Mouse (Mus musculus) C2C12 (cell line): Measurements from ENCODE around the gene Uncx. TPM values are rescaled to one million over a fixed set of nuclear protein-coding genes. Genes with fewer than 3 reads are reported as not detected.

Source experiments
- H3K27me3 ChIP-seq: one replicate; pipeline ENCODE4 v1.6.1; 2011; ENCODE audit not compliant: control insufficient read depth, insufficient read depth, insufficient read length
- H3K36me3 ChIP-seq: one replicate; pipeline ENCODE4 v1.6.1; 2011; ENCODE audit not compliant: control insufficient read depth, insufficient read depth
- H3K4me3 ChIP-seq: one replicate; pipeline ENCODE4 v1.5.1; 2011; ENCODE audit warnings: mild to moderate bottlenecking, control low read depth; ENCODE audit not compliant: poor library complexity, insufficient read depth, severe bottlenecking
- H3K79me2 ChIP-seq: one replicate; pipeline ENCODE4 v1.6.1; 2011; ENCODE audit not compliant: control insufficient read depth, insufficient read depth
- H3K79me3 ChIP-seq: one replicate; pipeline ENCODE4 v1.6.1; 2011; ENCODE audit warnings: low read depth, control low read depth
- H3ac ChIP-seq: one replicate; pipeline ENCODE3; 2011; ENCODE audit warnings: low read depth; ENCODE audit not compliant: control insufficient read depth, insufficient read length
- CEBPB ChIP-seq: IDR thresholded peaks from one replicate; pipeline ENCODE4 v1.6.1; 2011; ENCODE audit warnings: low read depth, mild to moderate bottlenecking, control low read depth, moderate library complexity
- CTCF ChIP-seq: IDR thresholded peaks from one replicate; pipeline ENCODE4 v1.5.1; 2011; ENCODE audit not compliant: control insufficient read depth, insufficient read depth, insufficient read length
- FOSL1 ChIP-seq: IDR thresholded peaks from one replicate; pipeline ENCODE4 v1.8.0; 2011; ENCODE audit warnings: mild to moderate bottlenecking, low read length; ENCODE audit not compliant: poor library complexity, insufficient read depth, severe bottlenecking
- MAX ChIP-seq: IDR thresholded peaks from one replicate; pipeline ENCODE4 v1.6.1; 2011; ENCODE audit warnings: mild to moderate bottlenecking, control low read depth
- MYOD1 ChIP-seq: IDR thresholded peaks from one replicate; pipeline ENCODE4 v1.6.1; 2011; ENCODE audit warnings: low read depth; ENCODE audit not compliant: control insufficient read depth, insufficient read length
- MYOG ChIP-seq: IDR thresholded peaks from one replicate; pipeline ENCODE4 v1.6.1; 2011; ENCODE audit not compliant: control insufficient read depth, insufficient read length; ENCODE audit errors: extremely low read depth
- USF1 ChIP-seq: IDR thresholded peaks from one replicate; pipeline ENCODE4 v1.6.1; 2011; ENCODE audit warnings: low read depth, mild to moderate bottlenecking, control low read depth, moderate library complexity
- polyA plus RNA-seq: library from polyadenylated mRNA; unstranded; fragments of >200 nt; fragmentation: generic; extraction: Trizol; gene quantifications from one replicate; pipeline ENCODE4 v1.2.1, GENCODE M21; 2012; ENCODE audit warnings: missing spikeins

The Uncx gene
- polyA plus RNA-seq, 1 experiment: not detected

DNA sequence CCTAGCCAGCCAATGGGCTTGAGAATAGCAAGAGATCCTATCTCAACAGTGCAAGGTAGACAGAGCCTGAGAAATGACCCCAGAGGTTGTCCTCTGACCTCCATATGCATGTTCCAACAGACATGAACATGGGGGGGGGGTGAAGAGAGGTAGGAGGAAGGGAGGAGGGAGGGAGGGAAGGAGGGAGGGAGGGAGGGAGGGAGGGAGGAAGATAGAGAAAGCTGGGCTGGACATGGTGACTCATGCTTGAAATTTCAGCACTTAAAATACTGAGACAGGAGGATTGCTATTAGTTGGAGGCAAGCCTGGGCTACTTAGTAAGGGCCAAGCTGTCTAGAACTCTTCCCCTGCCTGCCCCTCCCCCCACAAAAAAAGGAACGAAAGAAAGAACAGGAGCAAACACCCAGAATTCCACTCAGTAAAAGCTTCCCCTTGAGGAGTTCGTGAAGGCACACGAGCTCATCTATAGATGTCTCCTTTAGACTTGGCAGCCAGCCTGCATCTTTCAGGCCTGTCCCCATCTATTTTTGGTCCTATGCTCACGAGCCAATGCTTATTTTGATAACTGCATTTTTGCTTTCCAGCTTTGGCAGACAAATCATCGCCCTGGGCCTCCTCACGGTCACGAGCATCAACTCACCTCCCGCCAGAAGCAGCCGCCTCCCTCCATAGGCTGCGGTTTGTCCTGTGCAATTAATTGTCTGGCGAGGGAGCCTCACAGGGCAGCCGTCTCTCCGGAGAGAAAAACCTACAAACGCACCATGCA is 23.0 kb upstream of the Uncx start:
- TF ChIP-seq CTCF (no peak), USF1 (no peak), MYOD1 (no peak), MYOG (no peak), FOSL1 (no peak), CEBPB (no peak), MAX (no peak)
- H3ac ChIP-seq: no peak overlapping the region

DNA sequence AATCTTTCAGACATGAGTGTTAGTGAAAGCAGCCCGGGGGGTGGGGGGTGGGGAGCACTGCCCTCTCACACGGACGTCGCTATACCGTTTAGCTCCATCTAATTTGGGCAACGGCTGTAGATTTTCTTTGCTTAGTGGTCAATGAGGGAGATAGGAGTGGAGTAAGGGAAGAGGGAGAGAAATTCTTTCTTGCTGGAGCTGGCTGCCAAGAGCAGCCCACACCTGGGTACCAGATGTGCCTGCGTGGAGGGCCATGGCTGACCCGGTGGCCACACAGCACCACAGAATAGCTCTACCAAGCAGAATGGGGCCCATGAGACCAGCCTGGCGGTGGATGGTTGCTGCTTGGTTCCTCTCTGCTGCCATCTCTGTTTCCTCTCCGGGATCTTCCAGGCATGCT is 21.3 kb upstream of the Uncx start:
- no peaks in the 10 kb centered on the region for H3K79me3 ChIP-seq
- no peaks in the 10 kb centered on the region for H3K36me3 ChIP-seq
- no peak overlapping the region for H3ac ChIP-seq
- H3K79me2 ChIP-seq: no peaks in the 10 kb centered on the region
- no peak overlapping the region for H3K4me3 ChIP-seq
- H3K27me3 ChIP-seq: peaks cover 35% of the 10 kb centered on the region
- TF ChIP-seq USF1 (no peak), CEBPB (no peak), FOSL1 (no peak), MYOG (no peak), CTCF (no peak), MAX (no peak), MYOD1 (no peak)

More for the DNA sequence above, 23.0 kb upstream of the Uncx start:
- Histone ChIP-seq H3K79me2 (no peaks in the 10 kb centered on the region), H3K36me3 (no peaks in the 10 kb centered on the region), H3K27me3 (peaks cover 23% of the 10 kb centered on the region), H3K79me3 (no peaks in the 10 kb centered on the region), H3K4me3 (no peak overlapping the region)

DNA sequence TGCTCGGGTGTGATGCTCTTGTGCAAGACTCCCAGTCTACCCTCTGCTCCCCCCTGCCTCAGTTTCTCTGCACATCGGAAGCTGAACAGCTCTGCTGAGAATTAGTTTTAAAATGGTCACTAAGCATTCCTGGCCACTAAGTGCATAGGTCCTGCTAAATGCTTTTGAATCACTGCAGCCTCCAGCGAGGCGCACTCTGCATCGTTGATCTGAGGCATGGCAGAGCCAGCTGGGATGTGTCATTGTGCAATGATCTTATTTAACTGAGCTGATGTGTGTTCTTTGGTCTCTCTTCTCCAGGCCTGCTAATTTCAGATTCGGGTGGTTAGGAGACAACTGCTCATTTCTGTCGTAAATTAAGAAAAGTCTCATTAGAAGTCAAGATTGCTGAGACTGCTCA is 14.4 kb upstream of the Uncx start:
- Histone ChIP-seq H3ac (no peak overlapping the region), H3K79me3 (no peaks in the 10 kb centered on the region), H3K27me3 (peaks cover 58% of the 10 kb centered on the region), H3K4me3 (no peak overlapping the region), H3K36me3 (no peaks in the 10 kb centered on the region), H3K79me2 (no peaks in the 10 kb centered on the region)
- no peak for TF ChIP-seq MYOD1
- no peak for TF ChIP-seq CEBPB

GRCm38 (mm10) chr5:139535386-139535919 is 7.8 kb upstream of the Uncx start:
- TF ChIP-seq CTCF (no peak), CEBPB (no peak), MYOD1 (no peak), MYOG (no peak), FOSL1 (no peak)
- no peaks in the 10 kb centered on the region for H3K79me2 ChIP-seq
- no peak overlapping the region for H3ac ChIP-seq
- H3K27me3 ChIP-seq: peaks cover 59% of the 10 kb centered on the region
- no peak overlapping the region for H3K4me3 ChIP-seq
- no peaks in the 10 kb centered on the region for H3K79me3 ChIP-seq
- no peaks in the 10 kb centered on the region for H3K36me3 ChIP-seq

DNA sequence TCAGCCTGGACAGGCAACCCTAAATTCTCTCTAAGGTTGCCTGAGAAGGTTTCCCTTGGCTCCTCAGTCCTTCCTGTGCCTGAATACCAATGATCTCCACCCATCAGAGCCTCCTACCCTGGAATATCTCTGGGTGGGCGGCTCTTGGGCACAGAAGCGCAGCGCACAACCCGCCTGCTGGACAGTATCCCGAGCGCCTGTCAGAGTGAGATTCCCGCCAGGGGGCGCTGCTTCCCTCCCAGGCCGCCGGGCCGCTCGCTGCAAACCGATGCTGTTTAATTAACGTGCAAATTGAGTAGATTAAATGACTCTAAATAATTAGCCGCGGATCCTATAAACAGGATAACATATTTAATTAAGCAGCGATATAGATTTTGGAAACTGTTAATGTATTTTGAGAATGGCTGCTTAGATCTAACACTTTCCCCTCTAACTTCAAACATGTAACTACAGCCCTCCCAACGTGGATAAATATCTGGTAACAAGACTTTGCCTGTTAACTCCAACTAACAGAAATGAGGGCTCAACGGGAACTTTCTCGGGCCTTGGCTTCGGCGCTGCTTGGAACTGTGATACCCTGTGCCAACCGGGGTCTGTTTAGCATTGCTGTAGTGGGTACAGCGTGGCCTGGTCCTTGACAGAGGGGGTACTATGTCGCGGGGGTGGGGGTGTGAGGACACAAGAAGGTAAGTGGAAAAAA is 6.9 kb upstream of the Uncx start:
- Histone ChIP-seq H3K79me2 (no peaks in the 10 kb centered on the region), H3ac (no peak overlapping the region), H3K79me3 (no peaks in the 10 kb centered on the region), H3K27me3 (peaks cover 61% of the 10 kb centered on the region), H3K36me3 (no peaks in the 10 kb centered on the region), H3K4me3 (no peak overlapping the region)
- TF ChIP-seq MYOG (no peak), MAX (no peak), FOSL1 (no peak), CEBPB (no peak), CTCF (peak; percentile 89)
